Mouse (Mus musculus) hindbrain, embryonic 16.5 days (tissue): ENCODE measurements at regions not wholly inside any gene's neighbourhood (a gene's known extent, or its start where the extent isn't known, plus 50 kb on each side); places are given as distances from the start of the nearest gene placed in this dataset.

Source experiments
- ATAC-seq: fragments of 200-750 bp; cut with Nextera tagmentation; 2 replicates; pipeline ENCODE4 v1.8.0; 2017; ENCODE audit warnings: moderate TSS enrichment, moderate library complexity
- H3K27ac ChIP-seq: fragments of 300-500 bp; sonication (generic); 2 replicates; pipeline ENCODE4 v1.5.1; 2014; ENCODE audit warnings: low read depth, mild to moderate bottlenecking, control low read depth, low read length, moderate library complexity
- H3K27me3 ChIP-seq: fragments of 300-500 bp; sonication (generic); replicated peaks from 2 replicates; pipeline ENCODE4 v1.6.1; 2014; ENCODE audit warnings: low read length; ENCODE audit not compliant: control insufficient read depth, insufficient read depth
- H3K36me3 ChIP-seq: fragments of 300-500 bp; sonication (generic); 2 replicates; pipeline ENCODE4 v1.6.1; 2014; ENCODE audit warnings: mild to moderate bottlenecking, low read length, moderate library complexity, mixed read lengths; ENCODE audit not compliant: control insufficient read depth, insufficient read depth
- H3K4me1 ChIP-seq: fragments of 300-500 bp; sonication (generic); 2 replicates; pipeline ENCODE4 v1.6.1; 2014; ENCODE audit warnings: low read depth, low read length; ENCODE audit not compliant: control insufficient read depth, insufficient read depth
- H3K4me2 ChIP-seq: fragments of 300-500 bp; sonication (generic); 2 replicates; pipeline ENCODE4 v1.6.1; 2014; ENCODE audit warnings: mild to moderate bottlenecking, low read length, control low read depth, moderate library complexity
- H3K4me3 ChIP-seq: fragments of 300-500 bp; sonication (generic); 2 replicates; pipeline ENCODE4 v1.5.1; 2014; ENCODE audit warnings: mild to moderate bottlenecking, low read length, control low read depth, moderate library complexity
- H3K9ac ChIP-seq: fragments of 300-500 bp; sonication (generic); 2 replicates; pipeline ENCODE4 v1.6.1; 2014; ENCODE audit warnings: low read depth, mild to moderate bottlenecking, control low read depth, low read length, moderate library complexity
- H3K9me3 ChIP-seq: fragments of 300-500 bp; sonication (generic); 2 replicates; pipeline ENCODE4 v1.6.1; 2014; ENCODE audit warnings: mild to moderate bottlenecking, low read length, moderate library complexity; ENCODE audit not compliant: control insufficient read depth
- WGBS: fragments of 180-500 bp; shearing (Covaris S2); extraction: QIAGEN DNeasy Blood & Tissue Kit; methylation state at CpG from one replicate; pipeline ENCODE4 v1.1.7; 2014; 5-methylcytosine and 5-hydroxymethylcytosine counted together

DNA sequence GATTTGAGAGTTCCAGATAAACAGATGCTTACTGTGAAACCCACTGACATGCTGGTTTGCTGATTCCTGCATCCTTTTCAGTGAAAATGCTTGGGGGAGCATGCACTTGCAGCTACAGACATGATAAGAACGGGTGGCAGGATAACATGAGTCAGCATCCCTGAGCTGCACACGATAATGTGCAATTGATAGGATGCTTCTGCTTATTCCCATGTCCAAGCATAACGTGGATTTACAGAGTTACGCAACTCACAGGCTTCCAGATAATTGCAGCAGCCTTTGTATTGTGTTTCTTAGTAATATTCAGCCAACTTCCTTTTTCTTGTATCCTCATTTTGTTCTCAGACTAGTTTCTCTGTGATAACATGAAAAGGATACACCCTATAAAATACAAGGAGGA lies 245.7 kb downstream of the Flrt2 start:
- no peak overlapping the region for H3K4me2 ChIP-seq
- no peak overlapping the region for H3K27ac ChIP-seq
- H3K9me3 ChIP-seq: peaks cover 3% of the 10 kb centered on the region; the same call in 1 of the 2 replicates
- H3K27me3 ChIP-seq: no peaks in the 10 kb centered on the region
- no peak overlapping the region for H3K4me3 ChIP-seq
- WGBS: 71% methylated on average over 4 of the region's 4 CpGs
- no peak for ATAC-seq
- no peak overlapping the region for H3K9ac ChIP-seq
- H3K4me1 ChIP-seq: no peaks in the 10 kb centered on the region
- no peaks in the 10 kb centered on the region for H3K36me3 ChIP-seq

DNA sequence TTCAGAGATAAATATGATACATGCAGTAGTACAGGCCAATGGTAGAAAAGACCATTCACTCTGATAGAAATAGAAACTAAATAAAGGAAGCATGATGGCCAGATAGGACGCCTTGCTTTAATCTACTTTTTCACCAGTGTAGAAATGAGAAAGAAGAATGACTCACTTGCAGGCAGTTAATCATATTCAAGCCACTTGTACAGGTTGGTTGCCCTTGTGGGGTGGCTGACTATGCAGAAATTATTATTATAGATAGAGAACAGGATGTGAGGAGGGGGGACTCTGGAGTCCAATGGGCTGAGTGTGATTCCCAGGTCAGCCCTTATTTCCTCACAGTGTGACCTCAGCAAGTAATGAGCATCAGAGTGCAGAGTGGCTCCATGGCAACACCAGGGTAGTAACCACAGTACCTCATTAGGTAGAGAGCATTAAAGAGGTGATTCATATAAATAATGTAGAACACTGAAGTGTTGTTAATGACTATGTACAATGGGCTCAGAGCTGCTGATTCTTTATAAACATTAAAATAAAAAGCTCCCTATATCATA lies 248.5 kb downstream of the Flrt2 start:
- Histone ChIP-seq H3K9me3 (no peaks in the 10 kb centered on the region), H3K9ac (no peak overlapping the region), H3K4me1 (no peaks in the 10 kb centered on the region), H3K4me3 (no peak overlapping the region), H3K27me3 (no peaks in the 10 kb centered on the region), H3K4me2 (no peak overlapping the region), H3K27ac (no peak overlapping the region), H3K36me3 (no peaks in the 10 kb centered on the region)
- WGBS: 79% methylated on average over 1 of the region's 1 CpGs
- peak; percentile 56; the same call in 1 of the 2 replicates for ATAC-seq

DNA sequence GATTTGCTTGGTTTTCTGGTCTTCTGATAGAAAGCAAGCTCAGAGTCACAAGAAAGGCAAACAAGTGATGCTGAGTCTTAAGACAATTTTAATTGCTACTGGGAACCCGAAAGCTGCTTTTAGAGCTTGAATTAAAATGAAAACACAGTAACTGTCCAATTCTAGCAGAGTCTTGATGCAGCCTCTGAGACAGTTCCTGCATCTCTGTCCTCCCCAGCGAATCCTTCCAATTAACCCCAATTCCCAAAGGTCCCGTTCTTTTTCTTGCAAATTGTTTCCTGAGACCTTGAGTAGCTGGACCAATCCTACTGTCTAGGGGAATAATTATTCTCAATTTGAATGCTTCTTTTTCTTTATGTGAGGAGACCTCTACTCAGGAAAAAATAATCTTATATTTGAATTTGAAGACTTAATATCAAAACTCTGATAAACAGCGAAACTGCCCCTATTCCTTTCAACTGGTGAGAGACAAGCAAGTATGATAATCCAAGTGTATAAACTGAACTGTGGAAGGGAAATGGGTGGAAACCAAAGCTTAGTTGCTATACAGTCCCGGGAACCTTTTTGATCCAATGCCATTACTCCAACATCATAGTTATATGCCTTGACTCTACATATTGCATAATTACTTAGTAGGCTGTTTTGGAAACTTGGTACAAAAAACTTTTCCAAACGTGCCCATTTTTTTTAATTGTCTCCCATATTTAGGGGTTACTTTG lies 267.9 kb downstream of the Flrt2 start:
- Histone ChIP-seq H3K4me3 (no peak overlapping the region), H3K9me3 (no peaks in the 10 kb centered on the region), H3K27me3 (no peaks in the 10 kb centered on the region; the same call in 1 of the 2 replicates), H3K27ac (no peak overlapping the region), H3K36me3 (no peaks in the 10 kb centered on the region), H3K9ac (no peak overlapping the region), H3K4me2 (no peak overlapping the region), H3K4me1 (no peaks in the 10 kb centered on the region)
- 54% methylated on average over 6 of the region's 6 CpGs for WGBS
- no peak for ATAC-seq

DNA sequence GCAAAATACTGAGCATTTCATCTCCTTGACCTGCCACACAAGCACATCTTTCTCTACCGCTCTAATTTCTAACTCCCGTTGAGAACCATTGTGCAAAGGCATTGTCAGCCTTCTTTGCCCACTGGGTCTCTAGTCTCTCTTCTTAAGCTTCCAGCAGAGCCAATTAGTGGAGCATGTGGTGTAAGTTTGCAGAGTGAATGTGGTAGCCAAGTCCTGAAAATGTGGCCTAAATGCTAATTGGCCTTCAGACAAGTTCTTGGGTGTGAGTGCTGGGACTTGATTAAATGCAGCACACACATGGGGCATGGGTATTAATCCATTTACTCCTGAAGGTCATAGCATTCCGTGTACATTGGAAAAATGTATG lies 268.5 kb downstream of the Flrt2 start:
- Histone ChIP-seq H3K4me2 (no peak overlapping the region), H3K36me3 (no peaks in the 10 kb centered on the region), H3K4me3 (no peak overlapping the region), H3K9ac (no peak overlapping the region), H3K4me1 (no peaks in the 10 kb centered on the region), H3K27me3 (no peaks in the 10 kb centered on the region; the same call in 1 of the 2 replicates), H3K27ac (no peak overlapping the region), H3K9me3 (no peaks in the 10 kb centered on the region)
- 25% methylated on average over 3 of the region's 3 CpGs for WGBS
- 0 out of 2 replicates have a peak, but pooled peaks have one; percentile 58 for ATAC-seq

DNA sequence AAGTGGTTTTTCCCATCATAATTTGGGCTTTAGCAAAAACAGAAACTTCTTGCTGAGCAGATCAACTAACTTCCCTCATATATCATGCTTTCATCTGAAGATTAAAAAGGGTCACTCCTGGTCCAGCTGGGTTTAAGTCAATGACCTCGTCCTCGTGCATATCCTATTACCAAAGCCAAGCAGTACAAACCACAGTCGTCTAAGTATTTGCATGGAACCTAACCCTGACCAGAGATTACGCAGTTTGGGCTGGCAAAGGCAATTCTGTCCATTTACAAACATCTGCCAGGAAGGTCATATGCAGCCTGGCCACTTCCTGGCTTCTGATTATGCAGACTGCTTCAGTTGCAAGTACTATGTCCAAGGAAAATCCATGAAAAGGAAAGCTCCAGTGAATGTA lies 270.8 kb downstream of the Flrt2 start:
- Histone ChIP-seq H3K4me2 (no peak overlapping the region), H3K27me3 (no peaks in the 10 kb centered on the region), H3K9ac (no peak overlapping the region), H3K9me3 (no peaks in the 10 kb centered on the region), H3K36me3 (no peaks in the 10 kb centered on the region), H3K27ac (no peak overlapping the region), H3K4me1 (no peaks in the 10 kb centered on the region), H3K4me3 (no peak overlapping the region)
- 71% methylated on average over 4 of the region's 4 CpGs for WGBS
- ATAC-seq: no peak

DNA sequence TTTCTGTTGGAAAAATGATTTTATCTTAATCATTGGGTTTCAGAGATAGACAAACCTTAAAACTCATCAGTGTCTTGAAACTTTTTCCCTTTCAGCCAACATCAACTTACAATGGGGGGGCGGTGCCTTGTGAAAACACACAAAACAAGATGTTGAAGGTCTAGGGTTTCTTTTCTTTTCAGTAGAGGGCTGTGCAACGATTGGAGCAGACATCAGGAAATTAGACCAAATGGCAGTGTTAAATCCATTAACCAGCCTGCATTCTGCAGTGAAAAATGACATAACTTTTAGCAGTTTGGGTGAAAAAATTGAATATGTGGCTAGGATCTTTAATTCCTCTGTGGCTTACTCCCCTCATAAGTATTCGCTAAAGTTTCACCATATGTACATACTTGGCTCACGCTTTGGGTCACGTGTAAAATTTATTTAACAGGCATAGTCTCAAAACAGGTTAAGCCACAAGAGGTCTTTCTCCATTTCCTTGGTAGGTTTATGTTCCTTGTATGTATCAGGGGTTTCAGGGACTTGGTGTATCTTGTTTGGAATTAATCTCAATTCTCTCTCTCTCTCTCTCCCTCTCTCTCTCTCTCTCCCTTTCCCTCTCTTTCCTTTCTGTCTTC lies 296.8 kb downstream of the Flrt2 start:
- no peak for ATAC-seq
- H3K27me3 ChIP-seq: no peaks in the 10 kb centered on the region
- H3K4me2 ChIP-seq: no peak overlapping the region
- WGBS: 80% methylated on average over 5 of the region's 5 CpGs
- no peaks in the 10 kb centered on the region for H3K9me3 ChIP-seq
- H3K4me3 ChIP-seq: no peak overlapping the region
- no peak overlapping the region for H3K27ac ChIP-seq
- H3K4me1 ChIP-seq: no peaks in the 10 kb centered on the region
- H3K9ac ChIP-seq: no peak overlapping the region
- H3K36me3 ChIP-seq: no peaks in the 10 kb centered on the region

DNA sequence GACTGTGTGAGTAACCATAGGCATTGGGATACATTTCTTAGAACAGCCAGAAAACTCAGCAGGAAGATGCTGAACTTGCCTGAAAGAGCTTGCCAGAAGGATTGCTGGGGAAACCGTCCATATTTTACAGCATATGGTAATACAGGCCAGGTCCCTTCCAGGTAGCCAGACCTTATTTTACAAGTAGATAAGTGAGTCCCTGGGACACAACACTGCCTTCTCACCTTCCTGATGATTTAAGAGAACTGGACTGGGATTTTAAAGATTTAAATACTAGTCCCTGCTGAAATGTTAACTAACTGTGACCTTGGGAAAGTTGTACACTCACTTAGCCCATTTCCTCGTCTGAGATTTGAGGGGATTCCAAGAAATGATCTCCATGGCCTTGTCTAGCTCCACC lies 302.9 kb downstream of the Flrt2 start:
- H3K27ac ChIP-seq: no peak overlapping the region
- H3K36me3 ChIP-seq: no peaks in the 10 kb centered on the region
- H3K4me1 ChIP-seq: no peaks in the 10 kb centered on the region
- 69% methylated on average over 2 of the region's 2 CpGs for WGBS
- H3K4me3 ChIP-seq: no peak overlapping the region
- H3K4me2 ChIP-seq: no peak overlapping the region
- H3K9me3 ChIP-seq: no peaks in the 10 kb centered on the region
- ATAC-seq: no peak
- H3K9ac ChIP-seq: no peak overlapping the region
- no peaks in the 10 kb centered on the region for H3K27me3 ChIP-seq

DNA sequence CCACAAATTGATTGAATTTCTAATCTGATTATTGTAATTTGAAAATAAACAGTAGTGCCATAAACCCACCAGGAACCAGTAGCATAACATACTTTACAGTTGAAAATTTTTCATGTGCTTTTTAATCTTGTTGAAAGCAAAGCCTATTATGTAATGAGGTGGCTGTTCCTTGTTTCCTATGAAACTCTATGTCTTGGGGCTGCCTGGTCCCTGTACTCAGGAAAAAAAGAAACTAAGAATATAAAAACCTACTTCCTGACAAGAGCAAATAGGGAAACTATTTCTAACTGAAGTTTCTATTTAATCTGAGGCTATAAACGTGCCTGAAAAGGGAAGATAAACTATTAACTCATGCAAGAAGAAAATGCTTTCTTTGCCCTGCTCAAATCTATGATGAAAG lies 338.2 kb downstream of the Flrt2 start:
- no peak for ATAC-seq
- Histone ChIP-seq H3K27ac (no peak overlapping the region), H3K9ac (no peak overlapping the region), H3K4me2 (no peak overlapping the region), H3K4me1 (no peaks in the 10 kb centered on the region), H3K36me3 (no peaks in the 10 kb centered on the region), H3K9me3 (no peaks in the 10 kb centered on the region), H3K27me3 (no peaks in the 10 kb centered on the region), H3K4me3 (no peak overlapping the region)
- 42% methylated on average over 1 of the region's 1 CpGs for WGBS

DNA sequence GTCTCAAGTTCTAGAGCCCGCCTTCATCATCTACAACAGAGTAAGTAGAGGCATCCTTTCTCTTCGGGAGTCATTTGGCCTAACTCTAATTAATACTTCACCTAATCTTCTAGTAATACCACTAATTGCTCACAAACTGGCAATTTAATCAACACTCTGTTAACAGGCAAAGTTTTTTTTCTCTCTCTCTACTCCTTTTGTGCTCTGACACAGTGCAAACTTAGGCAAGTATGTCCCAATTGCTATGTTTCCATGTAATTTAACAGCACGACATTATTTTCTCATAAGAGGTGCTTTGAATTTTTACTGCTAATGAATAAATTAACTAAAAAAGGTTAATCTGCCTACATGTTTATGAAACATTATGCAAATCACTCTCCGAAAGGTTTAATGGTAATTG lies 383.3 kb downstream of the Flrt2 start:
- Histone ChIP-seq H3K27me3 (no peaks in the 10 kb centered on the region), H3K27ac (no peak overlapping the region), H3K9me3 (no peaks in the 10 kb centered on the region), H3K4me3 (no peak overlapping the region), H3K4me2 (no peak overlapping the region), H3K4me1 (no peaks in the 10 kb centered on the region), H3K36me3 (no peaks in the 10 kb centered on the region), H3K9ac (no peak overlapping the region)
- 72% methylated on average over 4 of the region's 4 CpGs for WGBS
- ATAC-seq: 0 out of 2 replicates have a peak, but pooled peaks have one; percentile 54
